Mouse (Mus musculus) cortical plate, adult 2 months (tissue): ENCODE results near the gene Gtsf2.

ENCODE experiments used
- CTCF ChIP-seq: fragments of 200-500 bp; IDR thresholded peaks from 2 replicates; pipeline ENCODE4 v1.5.1; 2011; ENCODE audit warnings: mild to moderate bottlenecking, control low read depth, low read length; ENCODE audit not compliant: insufficient read depth; ENCODE audit errors: extremely low read depth
- POLR2A ChIP-seq: fragments of 200-500 bp; IDR thresholded peaks from 2 replicates; pipeline ENCODE4 v1.6.1; 2011; ENCODE audit warnings: mild to moderate bottlenecking, low read length, control low read depth; ENCODE audit not compliant: insufficient read depth; ENCODE audit errors: extremely low read depth

DNA sequence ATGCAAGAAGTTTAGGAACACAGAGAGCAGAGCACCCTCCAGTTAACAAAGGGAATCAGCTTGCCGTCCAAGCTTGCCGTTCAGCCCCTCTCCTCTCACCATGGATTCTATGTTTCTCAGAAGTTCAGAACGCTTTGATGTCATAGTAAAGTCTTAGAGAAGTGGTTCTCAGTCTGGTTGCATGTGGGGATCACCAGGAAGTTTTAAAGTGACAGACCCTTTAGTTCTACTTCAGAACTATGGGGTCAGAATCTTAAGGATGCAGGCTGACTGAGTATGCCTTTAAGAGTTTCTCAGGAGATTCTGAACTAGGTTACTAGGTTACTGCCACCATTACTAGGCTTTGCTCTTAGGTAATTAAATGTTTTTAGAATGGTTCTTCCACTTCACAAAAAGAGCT lies at the start of gene Gtsf2:
- no peak for TF ChIP-seq CTCF
- no peak for TF ChIP-seq POLR2A
